Mouse (Mus musculus): Measurements from ENCODE around the gene Upp2.

Upp2 gene

DNA sequence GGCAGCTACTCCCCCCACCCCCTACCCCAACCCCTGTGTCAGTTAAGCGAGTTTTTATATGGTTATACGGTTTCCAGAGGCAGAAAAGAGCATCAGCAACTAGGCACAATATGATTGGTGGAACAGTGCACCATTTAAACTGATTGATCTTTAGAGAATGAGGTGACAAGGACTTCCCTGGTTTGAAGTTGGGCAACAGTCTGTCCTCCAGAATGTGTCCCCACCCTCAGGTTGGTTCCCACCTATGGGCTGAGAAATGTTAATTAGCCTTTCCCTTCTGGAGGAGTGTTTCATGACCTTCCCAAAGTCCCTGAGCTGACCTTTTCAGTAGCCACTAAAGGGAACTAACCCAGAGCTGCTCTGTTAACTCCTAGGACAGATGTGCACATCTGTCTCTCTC lies 58.6 kb downstream of the Upp2 start:
- no peak for DNase-seq

DNA sequence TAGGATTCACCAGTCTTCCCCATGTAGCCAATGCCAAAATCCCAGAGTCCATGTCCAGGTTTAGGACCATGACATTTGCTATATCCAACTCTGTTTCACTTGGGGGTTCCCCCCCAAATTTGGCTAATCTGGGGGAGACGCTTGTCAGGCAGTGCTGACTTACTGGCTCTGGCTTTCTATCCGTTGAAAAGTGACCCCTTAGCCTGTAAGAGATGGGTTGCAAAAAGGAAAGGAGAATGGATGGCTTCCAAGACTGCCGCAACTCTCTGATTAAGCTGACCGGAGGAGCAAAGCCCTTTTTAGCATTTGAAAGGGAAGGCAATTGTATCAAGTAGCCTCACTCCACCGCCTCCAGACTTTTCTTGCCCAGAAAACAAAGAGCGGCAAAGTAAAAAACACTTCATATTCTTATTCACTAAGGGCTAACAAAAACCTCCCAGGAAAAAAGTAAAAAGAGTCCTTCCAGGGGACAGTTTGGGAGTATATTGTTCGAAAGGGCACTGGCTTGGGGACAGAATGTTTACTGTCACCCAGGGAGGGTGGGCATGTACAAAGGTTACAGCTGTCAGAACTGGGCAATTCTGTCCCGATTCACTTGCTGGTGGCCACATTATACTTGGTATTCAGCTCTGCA lies 59.2 kb downstream of the Upp2 start:
- DNase-seq, result no peak

DNA sequence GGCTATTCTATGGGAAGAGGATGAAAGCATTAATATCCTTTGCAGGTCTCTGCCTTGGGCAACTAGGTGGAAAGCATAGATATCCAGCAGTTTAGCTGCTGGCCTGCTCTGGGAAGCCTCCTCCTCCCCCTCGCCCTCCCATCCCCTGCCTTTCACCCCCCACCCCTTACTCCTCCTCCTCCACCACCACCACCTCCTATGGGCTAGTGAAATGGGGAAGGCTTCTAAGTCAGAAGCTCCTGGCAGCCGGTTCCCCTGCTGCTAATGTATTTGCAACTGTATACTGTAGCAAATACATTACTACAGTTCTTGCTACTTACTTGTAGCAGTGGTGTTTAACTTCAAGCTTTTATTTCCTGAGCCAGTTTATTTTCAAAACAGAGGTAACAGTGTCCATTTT lies 60.9 kb downstream of the Upp2 start:
- no peak for DNase-seq

- DNase-seq, result no peak
Observed at GRCm38 (mm10) chr2:58628993-58629392, 61.9 kb downstream of the Upp2 start.

GRCm38 (mm10) chr2:58629440-58629839 lies 62.3 kb downstream of the Upp2 start:
- no peak for DNase-seq

DNA sequence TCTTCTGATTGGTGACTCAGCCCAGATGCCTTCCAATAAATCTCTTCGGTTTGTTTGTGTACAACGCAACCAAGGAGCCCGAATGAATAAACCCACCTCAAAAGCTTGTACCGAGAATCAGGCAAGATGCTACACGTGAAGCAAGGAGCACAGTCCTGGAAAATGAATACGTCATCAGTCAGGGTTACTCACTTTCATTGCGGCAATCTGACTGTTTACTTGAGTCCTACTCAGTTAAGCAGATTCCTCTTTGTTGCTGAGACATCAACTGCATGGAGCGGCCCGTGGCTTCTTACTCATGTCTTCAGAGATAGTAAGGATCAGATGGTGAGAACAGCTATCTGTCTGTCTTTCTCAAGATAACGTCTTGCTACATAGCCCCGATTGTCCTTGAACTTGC lies 66.7 kb downstream of the Upp2 start:
- no peak for DNase-seq

GRCm38 (mm10) chr2:58641761-58642555 lies 74.9 kb downstream of the Upp2 start:
- DNase-seq, result peak; percentile 42

GRCm38 (mm10) chr2:58645667-58646066 lies 78.6 kb downstream of the Upp2 start:
- DNase-seq, result no peak

- DNase-seq, result no peak
Observed at GRCm38 (mm10) chr2:58655169-58655568, 88.1 kb downstream of the Upp2 start.

- no peak for DNase-seq
Observed at GRCm38 (mm10) chr2:58656959-58657358, 89.9 kb downstream of the Upp2 start.

DNA sequence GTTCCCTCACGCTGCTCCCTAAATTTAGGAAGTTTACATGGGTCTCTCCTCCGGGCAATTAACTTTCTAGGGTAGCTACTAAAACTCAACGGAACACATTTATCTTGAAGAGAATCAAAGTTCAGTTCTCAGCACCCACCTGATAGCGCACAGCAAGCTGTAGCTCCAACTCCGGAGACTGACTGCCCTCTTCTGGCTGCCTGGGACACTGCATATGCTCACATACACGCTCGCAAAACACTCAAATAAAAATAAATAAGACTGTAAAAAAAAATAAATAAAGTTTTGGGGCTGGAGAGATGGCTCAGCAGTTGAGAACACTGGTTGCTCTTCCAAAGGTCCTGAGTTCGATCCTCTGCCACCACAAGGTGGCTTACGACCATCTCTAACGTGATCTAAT lies 90.8 kb downstream of the Upp2 start:
- no peak for DNase-seq

GRCm38 (mm10) chr2:58660591-58660990 lies 93.5 kb downstream of the Upp2 start:
- no peak for DNase-seq

DNA sequence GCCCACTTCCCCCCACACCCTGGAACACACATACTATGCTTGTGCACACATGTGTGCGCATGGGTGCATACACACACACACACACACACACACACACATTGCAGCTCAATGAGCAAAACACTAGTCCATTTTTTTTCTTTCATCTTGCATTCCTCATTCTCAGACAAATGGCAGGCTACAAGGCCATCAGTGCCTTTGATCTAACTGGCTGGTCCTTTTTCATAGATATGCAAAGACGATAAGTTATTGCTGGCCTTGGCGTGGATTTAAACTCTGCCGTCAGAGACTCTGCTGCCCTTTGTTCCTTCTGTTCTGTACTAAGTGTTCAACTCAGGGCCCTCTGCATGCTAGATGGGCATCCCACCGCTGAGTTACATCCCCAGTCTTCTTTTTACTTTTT lies 94.0 kb downstream of the Upp2 start:
- no peak for DNase-seq

GRCm38 (mm10) chr2:58662661-58663060 lies 95.6 kb downstream of the Upp2 start:
- DNase-seq, result no peak

- no peak for DNase-seq
Observed at GRCm38 (mm10) chr2:58663404-58664120, 96.5 kb downstream of the Upp2 start.

- DNase-seq, result peak; percentile 85
Observed at GRCm38 (mm10) chr2:58665081-58665814, 98.2 kb downstream of the Upp2 start.

GRCm38 (mm10) chr2:58667298-58667697 lies 100.2 kb downstream of the Upp2 start:
- DNase-seq, result no peak

DNA sequence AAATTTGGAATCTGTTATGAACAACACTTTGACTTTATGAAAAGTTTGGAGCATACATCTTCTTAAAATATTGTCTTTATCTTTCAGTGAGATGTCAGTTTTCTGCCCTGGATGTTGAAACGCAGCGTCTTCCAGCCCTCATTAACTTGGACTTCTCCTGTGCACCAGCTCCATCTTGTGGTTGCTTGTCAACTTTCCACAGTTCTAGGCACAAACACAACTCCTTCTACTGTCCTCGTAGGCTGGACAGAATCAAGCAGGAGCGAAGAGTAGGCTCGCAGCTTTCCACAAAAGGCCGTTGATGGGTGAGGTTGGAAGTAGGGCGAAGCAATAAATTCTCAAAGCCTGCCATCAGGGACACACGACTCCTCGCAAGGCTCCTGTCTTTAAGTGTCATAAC lies 100.9 kb downstream of the Upp2 start:
- peak; percentile 54 for DNase-seq

DNA sequence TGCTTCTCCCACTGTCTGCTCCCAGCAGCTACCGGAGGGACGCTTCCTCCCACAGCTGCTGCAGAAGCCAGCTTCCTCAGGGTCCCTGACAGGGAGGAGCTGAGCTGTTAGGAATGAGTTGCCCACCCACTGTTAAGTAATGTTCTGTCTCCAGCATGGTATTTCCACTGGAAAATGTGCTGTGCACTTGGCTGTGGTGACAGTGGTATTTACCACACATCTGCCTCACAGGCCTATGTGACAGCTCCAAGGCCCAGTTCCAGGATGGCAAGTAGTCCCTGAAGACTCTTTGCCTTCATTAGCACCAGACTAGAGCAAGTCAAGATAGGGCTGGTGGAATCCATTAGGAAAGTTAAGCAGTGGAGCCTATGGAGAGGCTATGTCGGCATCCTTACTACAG lies 102.0 kb downstream of the Upp2 start:
- DNase-seq, result no peak

DNA sequence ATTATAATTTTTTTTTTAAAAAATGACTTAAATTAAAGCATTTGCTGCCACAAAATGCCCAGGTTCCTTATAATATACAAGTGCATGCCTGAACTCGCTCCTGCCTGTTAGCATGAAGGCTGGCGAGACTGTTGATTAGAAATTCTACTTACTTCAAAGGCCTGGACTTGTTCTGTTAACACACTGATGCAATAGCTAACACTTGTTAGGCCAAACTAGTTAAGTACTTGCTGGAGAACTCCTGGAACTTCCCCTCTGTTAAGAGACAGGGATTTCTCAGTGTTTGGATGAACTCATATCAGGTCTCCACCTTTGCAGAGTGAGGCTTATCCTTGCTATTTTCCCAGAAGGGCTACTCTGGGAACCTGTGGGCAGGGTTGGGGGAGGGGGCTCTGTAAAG lies 105.4 kb downstream of the Upp2 start:
- DNase-seq, result no peak

DNA sequence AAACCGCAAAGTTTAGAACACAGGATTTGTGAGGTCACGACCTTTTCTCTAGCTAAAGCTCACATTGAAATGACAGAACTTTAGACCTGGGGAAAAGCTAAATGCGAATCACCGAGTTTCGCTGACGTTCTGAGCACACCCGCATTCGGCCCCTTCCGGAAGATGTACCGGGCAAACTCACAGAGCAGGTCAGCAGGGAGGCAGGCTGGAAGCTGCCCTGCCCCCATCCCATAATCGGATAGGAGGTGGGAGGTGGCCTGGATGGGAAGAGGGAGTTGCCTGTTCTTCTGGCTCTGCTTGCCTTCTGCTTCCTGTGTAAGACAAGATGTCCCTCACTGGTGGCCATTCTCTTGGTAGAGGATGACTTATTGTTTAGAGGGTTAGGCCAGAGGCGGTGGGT lies 112.9 kb downstream of the Upp2 start:
- no peak for DNase-seq

DNA sequence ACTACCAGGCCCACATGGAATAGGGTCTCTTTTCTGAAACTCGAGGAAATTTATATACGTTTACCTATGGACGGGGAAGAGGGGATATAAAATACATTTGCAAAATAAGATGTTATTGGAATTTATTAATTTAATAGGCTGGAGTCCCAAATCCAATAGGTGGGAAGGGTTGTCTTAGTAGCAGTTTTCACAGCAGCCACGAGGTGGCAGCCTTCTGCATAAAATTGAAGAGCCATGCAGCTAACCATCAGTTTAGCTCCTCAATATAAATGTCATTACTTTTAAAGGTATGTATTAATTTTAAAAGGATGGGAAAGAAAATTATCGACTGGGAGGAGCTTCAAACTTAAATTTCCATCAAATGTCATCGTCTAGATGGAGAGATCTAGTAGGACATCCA lies 113.7 kb downstream of the Upp2 start:
- peak; percentile 79 for DNase-seq

- DNase-seq, result no peak
Observed at GRCm38 (mm10) chr2:58681394-58681793, 114.3 kb downstream of the Upp2 start.

Measured in right cerebral cortex, postnatal 4 days (tissue).